Mouse (Mus musculus): ENCODE data around the gene 5730409E04Rik.

The 5730409E04Rik gene

DNA sequence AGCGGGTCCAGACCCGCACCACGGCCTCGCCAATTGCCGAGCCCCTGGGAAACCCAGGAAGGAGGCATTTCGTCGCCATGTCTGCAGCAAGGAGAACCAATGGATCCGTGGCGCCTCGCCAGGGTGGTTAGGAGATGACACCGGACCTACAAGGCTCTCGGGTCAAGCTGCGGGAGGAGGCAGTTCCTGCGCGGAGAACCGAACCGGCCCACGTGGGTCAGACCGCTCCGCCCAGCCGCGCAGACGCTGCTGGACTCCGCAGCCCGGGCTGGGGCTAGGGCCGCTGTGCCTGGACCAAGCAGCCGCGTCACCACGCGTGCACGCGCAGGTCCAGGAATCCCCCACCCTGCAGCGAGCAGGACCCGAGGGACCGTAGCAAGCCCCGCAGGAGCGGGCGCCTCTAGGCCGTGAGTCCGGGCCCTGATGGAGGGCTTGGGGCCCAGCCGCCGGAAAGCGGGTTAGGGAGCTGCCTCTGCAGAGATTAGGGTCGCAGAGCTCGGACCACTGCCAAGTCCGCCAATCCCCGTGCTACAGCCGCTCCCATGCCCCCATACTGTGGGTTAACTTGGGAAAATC is at the start of gene 5730409E04Rik:
TSS of gene 5730409E04Rik (plus strand) at position 213 of the 576 bp plus-strand sequence.
- DNase-seq = peak; percentile 89

DNA sequence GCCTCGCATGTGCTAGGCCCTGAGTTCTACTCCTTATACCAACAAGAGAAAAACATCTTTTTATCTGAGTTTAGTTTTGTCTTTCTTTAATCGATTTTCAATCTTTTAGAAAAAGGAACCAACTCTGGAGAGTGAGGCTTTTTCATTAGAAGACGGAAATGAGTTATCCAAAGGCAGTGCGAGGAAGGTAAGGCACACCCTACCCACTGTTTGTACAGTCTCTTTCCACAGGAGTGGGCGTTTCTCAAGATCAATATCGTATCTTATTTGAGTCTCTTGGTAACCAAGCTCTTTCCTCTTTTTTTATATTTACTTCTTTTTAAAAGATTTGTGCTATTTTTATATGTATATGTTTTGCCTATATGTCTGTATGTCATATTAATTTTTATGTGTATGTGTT is 45.8 kb upstream of the 5730409E04Rik start:
- no peak for DNase-seq

DNA sequence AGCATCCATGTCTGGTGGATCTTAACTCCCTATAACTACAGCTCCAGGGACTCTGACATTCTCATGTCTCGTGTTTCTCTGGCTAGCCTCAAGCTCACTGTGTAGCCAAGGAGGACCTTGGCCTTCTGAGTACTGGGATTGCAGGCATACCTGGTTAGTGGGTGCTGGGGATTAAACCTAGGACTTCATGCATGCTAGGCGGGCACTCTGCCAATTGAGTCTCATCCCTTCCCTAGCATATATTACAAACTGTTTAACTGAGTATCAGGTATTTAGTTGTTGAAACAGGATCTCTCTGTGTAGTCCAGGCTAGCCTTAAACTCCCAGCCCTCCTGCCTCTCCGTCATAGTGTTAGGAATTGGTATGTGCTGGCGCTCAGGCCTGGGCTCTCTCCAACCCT is 42.4 kb upstream of the 5730409E04Rik start:
- no peak for DNase-seq

DNA sequence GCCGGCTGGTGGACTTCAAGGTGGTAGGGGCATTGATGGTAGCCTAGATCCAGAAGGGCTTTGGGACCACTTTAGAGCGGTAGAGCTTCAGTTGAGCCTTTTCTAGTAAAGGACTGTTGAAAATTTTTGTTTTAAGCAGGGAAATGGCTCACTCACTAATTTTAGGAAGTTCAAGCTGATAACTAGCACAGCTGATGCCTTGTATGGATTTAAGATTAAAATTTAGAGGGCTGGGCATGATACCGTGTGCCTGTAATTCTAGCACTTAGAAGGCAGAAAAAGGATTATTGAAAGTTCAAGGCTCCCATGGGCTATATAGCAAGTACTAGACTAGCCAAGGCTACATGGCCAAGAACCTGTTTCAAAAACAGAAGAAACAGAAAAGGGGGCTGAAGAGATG is 39.8 kb upstream of the 5730409E04Rik start:
- no peak for DNase-seq

DNA sequence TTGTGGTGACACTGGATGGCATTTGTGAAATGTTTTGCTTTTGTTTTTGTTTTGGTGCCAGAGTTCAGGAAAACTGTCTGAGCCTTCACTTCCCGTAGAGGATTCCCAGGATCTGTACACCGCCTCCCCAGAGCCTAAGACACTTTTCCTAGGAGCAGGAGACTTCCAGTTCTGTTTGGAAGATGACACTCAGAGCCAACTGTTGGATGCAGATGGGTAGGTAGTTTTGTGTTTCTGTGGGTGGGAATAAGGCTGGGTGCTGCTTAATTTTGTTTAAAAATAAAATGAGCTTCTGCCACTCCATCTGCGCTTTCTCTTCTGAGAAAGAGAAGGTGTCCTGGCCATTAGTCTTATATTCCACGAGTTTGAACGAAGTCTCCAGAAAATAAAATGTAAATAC is 33.3 kb upstream of the 5730409E04Rik start:
- DNase-seq = peak; percentile 51

DNA sequence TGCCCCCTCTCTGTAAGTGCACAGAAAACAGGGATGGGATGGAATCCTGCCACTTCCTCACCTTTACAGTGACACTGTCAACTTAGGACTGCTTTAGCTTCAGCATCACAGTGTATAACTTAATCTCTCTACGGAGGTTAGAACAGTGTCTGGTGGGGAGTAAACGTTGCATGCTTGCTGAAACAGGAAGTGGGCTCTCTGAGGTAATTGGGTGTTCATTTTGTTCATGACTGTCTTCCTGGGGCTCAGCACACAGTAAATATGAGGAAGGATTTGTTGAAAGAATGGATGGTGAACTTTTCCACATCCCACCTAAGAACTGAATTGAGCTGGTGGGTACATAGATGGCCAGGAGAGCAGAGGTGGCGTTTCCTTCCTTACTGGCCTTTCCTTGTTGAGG is 31.7 kb upstream of the 5730409E04Rik start:
- no peak for DNase-seq

DNA sequence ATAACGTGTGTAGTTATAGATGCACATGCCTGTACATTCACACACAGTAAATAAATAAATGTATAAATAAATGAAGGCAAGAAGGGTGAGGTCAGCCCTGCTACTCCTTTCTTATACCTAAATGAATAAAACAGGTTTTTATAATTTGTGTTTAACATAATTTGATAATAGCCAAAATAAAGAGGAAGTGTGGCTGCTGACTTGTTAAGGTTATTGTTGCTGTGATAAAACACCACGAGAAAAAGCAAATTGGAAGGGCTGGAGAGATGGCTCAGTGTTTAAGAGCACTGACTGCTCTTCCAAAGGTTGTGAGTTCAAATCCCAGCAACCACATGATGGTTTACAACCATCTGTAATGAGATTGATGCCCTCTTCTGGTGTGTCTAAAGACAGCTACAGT is 30.5 kb upstream of the 5730409E04Rik start:
- no peak for DNase-seq

DNA sequence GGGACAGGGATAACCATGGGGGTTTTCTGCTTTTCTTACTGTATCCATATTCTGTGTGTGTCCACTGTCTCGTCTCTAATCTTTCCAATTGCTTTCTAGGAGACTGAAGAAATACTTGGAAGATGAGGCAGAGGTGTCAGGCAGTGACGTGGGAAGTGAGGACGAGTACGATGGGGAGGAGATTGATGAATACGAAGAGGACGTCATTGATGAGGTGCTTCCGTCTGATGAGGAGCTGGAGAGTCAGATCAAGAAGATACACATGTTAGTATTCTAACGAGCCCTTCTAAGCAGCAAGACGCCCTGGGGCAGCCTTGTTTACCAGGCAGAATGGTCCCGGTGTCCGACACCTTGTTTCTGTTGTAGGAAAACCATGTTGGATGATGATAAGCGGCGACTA is 23.9 kb upstream of the 5730409E04Rik start:
- no peak for DNase-seq

DNA sequence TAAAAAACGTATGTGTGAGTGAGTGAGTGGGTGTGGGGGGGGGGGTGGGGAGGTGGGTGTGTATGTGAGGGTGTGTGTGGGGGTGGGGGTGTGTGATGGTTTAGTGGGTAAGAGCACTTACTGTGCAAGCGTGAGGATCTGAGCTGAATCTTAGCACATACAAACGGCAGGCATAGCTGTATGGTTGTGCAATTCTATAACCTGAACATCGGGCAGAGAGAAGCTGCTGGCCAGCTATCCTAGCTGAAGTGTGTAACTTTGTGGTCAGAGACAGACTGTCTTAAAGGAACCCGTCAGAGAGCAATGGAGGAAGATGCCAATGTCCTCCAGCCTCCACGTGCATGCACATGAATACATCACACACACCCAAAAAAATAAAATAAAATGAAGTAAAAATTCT is 17.6 kb upstream of the 5730409E04Rik start:
- no peak for DNase-seq

DNA sequence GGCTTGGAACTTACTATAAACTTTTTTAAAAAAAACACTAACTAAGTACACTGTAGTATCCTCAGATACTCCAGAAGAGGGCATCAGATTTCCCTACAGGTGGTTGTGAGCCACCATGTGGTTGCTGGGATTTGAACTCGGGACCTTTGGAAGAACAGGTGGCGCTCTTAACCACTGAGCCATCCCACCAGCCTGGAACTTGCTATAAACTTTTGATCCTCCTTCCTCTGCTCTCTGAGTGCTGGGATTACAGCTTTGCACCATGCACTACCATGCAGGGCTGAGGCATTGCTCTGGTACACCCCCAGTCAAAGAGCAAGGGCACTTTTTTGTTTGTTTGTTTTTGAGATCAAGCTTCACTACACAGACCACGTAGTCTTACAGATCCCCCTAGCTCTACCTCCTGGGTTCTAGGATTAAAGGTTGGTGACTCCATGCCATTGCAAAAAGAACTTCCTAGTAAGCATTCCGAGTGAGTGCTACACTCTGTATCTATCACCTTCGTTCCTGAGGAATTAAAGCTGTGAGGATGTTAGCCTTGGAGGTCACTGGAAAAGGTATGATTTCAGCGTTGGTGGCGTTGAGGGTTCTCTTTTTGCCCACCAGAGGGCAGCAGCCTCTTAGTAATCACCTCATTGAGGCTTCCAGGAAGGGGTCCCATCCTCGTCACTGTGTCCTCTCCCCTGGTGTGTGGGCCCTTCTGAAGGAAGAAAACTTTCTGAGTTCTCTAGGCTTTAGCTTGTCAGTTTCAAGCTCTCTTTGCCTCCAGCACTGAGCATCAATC is 9.5 kb upstream of the 5730409E04Rik start:
- peak; percentile 26 for DNase-seq

DNA sequence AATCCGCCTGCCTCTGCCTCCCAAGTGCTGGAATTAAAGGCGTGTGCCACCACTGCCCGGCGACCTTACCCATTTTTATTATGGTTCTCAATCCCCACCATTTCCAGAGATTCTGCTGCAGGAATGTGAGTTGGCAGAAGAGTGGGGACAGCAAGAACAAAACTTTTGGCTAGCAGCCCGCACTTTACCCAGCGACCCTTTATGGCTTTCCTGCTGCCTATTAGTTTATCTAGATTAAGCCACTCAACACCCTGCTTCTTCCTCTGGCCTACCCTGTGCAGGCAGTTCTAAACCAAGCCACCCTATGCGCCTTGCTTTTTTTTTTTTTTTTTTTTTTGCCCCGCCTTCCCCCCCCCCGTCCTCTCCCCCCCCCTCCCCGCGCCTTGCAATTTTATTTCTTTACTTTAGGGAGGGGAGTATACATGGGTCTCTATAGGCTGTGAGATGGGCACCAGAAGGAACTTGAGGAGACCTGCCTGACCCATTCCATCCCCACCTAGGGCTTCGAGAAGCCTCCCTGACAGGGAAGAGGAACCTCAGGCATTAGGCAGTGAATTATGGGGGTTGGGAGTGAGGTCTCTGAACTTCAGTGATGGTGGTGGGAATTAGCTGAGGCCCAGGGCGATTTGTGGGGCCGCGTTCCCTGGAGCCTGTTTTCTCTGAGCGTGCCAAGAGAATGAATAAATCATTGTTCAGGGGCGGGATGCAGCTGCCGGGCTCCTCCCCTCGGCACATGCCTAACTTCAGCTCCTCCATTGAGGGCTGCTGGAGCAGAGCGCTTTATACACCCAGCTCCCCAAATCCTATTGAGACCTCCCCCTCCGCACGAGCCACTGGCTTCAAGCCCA is 7.8 kb upstream of the 5730409E04Rik start:
- peak; percentile 33 for DNase-seq

DNA sequence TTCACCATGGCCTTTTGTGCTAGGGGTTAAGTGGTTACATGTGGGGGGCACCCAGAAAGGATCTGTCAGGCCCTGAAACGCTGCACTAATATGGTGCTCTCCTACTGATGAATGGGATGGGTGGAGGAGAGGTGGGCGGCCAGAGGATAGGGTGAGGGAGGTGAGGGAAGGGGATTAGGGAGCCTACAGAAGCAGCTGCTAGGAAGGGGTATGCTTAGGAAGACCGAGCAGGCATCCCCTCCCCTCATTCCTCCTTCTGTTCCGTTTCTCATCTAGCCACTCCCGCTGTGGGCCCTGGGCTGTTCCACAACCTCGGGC is 7.2 kb upstream of the 5730409E04Rik start:
- DNase-seq = no peak

DNA sequence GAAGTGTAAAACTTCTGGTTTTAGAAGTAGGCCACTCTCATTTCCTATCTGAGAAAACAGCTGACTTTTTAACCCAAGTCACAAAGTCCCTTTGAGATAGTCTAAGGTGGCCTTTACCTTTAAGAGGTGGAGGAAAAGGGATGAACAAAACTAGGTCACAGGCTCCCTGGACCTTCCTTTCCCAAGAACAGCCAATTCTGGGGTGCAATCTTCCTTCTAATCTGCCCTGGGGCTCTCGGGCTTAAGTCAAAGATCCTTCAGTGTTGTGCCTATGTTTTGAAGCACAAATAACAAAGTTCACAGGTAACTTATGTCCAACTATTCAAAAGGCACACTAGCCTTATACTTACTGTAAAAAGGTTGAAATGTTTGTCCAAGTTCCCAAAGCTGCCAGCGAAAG is 5.5 kb upstream of the 5730409E04Rik start:
- no peak for DNase-seq

DNA sequence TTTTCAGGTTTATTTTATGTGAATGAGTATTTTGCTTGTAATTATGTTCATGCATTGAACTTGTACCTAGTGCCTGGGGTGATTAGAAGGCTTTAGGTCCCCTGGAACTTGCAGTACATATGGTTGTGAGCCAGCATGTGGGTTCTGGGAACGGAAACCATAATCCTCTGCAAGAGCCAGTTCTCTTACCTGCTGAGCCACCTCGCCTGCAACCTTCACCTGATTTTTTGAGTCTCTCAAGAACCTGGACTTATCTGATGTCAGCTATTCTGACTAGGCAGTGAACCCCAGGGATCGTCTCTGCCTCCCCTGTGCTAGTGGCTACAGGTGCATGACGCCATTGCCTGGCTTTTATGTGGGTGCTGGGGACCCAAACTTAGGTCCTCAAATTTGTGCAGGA is 3.9 kb upstream of the 5730409E04Rik start:
- no peak for DNase-seq

DNA sequence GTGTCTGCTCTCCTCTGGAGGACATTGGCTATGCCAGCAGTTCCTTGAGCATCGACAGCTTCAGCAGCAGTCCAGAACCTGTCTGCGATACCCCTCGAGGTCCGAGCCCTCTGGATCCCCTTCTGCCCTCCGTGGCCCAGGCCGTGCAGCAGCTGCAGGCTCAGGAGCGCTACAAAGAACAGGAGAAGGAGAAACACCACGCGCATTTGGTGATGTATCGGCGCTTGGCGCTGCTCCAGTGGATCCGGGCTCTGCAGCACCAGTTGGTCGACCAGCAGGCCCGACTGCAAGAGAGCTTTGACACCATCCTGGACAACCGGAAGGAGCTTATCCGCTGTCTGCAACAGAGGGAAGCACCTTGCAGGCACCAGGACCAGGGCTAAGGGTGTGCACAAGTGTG is 2.4 kb downstream of the 5730409E04Rik start:
- no peak for DNase-seq

DNA sequence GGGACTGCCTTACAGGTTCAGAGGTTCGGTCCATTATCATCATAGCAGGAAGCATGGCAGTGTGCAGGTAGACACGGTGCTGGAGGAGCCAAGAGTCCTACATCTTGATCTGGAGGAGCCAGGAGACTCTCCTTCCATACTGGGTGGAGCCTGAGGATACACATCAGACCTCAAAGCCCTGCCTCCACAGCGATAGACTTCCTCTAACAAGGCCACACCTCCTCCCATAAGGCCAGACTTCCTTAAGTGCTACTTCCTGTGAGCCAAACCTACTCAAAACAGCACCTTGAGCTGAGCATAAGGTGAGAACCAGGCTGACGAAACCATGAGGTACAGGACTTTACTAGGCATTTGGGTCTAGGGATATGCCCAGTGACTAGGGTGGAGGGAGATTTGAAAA is 6.7 kb downstream of the 5730409E04Rik start:
- DNase-seq = no peak

DNA sequence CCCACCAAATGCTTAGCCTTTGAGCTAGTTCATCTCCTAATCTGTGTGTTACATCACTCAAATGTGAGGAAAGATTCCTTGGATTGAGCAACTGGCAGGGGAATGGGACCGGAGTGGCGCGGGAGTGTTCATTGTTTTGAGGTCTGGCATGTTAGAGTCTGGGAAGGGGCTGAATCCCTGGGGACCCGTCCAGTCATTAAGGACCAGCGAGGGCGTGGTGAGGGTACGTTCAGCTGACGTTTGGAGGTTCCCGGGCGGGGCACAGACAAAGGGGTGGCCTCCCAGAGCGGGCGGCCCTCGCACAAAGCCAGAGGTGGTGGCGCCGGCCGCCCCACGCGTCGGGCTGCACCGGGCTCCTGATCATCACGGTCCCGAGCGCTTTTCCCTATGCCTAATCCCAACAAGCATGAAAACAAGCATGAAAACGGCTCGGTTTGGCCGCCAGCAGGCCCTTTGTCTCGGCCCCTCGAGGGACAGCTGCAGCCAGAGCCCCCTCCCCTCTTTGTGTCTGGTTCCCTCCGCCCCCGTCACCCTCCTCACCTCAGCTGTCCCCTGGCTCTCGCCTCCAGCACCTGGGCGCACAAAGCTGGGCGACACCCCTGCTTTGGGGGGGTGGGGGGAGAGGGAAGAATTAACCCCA is 10.2 kb downstream of the 5730409E04Rik start:
- no peak for DNase-seq

DNA sequence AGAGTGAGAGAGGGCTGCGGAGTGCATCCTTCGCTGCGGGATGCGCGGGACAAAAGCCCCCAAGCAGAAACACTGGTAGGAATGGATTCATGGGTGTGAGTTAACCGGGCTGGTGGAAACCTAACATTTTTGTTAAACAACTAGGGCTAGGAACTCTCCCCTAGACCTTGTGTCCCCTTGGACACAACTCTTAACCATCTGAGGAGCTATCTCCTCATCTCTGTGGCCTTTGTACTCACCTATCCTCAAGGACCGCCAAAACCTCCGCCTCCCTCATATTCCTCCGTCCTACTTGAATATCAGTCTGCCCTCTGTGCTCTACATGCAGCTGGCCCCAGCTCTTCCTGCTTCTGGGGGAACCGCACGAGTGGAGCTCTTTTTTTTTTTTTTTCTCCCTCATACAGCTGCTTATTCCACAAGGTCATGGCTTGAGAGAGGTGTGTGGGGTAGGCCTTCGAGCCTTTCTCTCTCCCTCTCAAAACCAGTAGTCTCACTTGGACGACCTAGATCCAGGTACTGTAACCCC is 10.8 kb downstream of the 5730409E04Rik start:
- no peak for DNase-seq

DNA sequence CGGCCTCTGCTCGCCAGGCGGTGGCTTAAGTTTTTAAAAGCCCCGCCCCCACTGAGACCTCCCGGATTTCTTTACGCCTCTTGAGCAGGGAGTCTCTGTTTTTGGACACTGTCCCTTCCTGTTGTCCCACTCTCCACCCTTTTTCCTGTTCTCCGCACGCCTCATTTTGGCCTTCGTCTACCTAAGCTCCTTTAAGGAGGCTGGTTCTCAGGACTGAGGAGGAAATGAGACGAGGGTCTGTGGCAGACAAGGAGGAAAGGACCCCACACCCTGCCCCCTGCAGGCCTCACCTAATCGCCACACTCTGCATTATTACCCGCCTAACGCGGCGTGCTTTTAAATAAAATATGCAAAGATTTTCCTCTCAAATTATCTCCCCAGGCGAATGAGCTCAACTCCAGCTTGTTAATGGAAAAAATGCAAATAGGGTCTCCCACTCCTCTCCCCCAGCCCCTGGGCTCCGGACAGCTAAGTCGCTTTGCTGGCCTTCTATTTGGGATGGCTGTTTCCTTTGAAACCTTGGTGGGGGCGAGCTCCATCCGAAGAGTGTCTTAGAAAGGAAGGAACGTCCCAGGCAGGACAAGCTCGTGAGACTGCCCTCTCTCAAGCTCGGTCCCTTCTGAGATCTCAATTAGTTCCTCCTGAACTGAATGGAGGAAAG is 17.5 kb downstream of the 5730409E04Rik start:
- no peak for DNase-seq

DNA sequence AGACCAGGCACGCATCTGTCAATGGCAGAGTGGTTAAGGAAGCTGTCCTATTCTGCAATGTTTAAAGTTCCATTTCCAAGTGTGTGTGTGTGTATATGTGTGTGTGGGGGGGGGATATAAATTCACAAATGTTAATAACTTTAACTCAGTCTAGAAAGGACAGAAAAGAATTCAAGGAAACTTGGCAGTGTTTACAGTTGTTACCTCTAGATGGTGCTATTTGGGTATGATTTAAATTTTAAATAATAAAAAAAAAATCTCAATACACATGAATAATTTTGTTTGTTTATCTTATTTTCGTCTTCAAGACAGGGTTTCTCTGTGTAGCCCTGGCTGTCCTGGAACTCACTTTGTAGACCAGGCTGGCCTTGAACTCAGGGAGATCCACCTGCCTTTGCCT is 22.3 kb downstream of the 5730409E04Rik start:
- DNase-seq = no peak

DNA sequence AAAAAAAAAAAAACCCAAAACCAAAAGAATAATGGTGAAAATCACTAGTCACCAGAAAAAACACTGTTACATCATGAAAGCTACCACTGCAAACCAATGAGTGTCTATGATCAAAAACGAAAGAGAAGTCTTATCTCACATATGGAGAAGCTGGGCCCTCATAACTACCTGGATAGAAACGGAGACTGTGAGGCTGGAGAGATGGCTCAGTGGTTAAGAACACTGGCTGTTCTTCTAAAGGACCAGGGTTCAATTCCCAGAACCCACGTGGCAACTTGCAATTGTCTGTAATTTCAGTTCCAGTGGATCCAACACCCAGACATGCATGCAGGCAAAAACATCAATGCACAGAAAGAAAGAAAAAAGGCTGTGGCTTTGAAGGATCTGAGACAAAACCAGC is 23.1 kb downstream of the 5730409E04Rik start:
- DNase-seq = no peak

DNA sequence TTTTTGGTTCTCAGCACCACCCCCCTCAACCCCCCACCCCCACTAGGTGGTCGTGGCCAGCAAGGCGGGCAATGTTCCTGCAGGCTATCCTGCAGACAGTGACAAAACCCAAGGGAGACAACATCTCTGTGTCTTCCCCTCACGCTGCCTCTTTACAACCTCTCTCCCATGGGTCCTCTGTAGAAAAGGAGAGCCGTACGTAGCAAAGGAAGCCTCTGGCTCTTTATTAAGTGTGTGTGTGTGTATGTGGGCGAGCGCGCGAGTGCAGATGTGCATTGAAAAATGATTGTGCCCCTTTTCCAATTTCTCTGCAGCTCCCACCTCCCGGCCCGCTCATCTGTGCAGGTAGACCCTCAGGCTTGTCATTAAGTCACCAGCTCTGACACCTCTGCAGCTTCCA is 26.7 kb downstream of the 5730409E04Rik start:
- no peak for DNase-seq

DNA sequence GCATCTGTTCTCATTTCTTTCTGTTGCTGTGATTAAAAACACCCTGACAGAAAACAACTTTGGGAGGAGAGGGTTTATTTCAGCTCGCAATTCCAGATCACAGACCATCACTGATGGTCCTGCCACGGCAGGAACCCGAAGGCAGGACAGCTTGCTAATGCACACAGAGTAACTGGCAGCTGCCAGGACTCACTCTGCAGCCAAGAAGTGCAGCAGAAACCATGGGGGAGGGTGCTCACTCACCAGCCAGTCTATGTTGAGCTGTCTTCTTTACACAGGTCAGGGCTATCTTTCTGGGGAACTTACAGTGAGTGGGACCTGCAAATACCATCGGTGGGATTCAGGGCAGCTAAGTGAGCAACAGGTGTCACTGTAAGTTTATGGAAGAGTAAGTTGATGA is 27.8 kb downstream of the 5730409E04Rik start:
- DNase-seq = no peak

Data from right cerebral cortex, adult 18-20 months (tissue).